Mouse (Mus musculus) stomach, postnatal 0 days (tissue): ENCODE data around the gene Kcnn3.

Experiments
- CTCF ChIP-seq: IDR thresholded peaks from 2 replicates; pipeline ENCODE4 v1.5.1; 2016; ENCODE audit warnings: antibody characterized with exemption, low read depth, mild to moderate bottlenecking, moderate library complexity
- EP300 ChIP-seq: optimal IDR thresholded peaks from 2 replicates; pipeline ENCODE3; 2016; ENCODE audit warnings: antibody characterized with exemption

GRCm38 (mm10) chr3:89592809-89593208, 72.8 kb downstream of the Kcnn3 start:
- TF ChIP-seq EP300 (no peak), CTCF (no peak)
